Mouse (Mus musculus): ENCODE results near the gene Nrtn. TPM values are rescaled to one million over a fixed set of nuclear protein-coding genes. Genes with fewer than 3 reads are reported as not detected.

Nrtn gene
- polyA plus RNA-seq, 1 experiment from 2014 or later, result 5.0 TPM

- ATAC-seq (replicated peaks; ENCODE audit: low FRiP score) (no peak), DNase-seq (ENCODE audit: low spot score) (no peak)
- no peak overlapping the region for H3K9ac ChIP-seq (ENCODE audit: low read length)
- no peak overlapping the region for H3K4me2 ChIP-seq (ENCODE audit: low read depth, low read length, severe bottlenecking)
- no peaks in the 10 kb centered on the region for H3K9me3 ChIP-seq (ENCODE audit: control insufficient read depth, low read length)
- no peak overlapping the region for H3K27ac ChIP-seq (ENCODE audit: low read depth, low read length)
- no peaks in the 10 kb centered on the region for H3K4me1 ChIP-seq (replicated peaks; ENCODE audit: control insufficient read depth, insufficient read depth, low read length)
- H3K4me3 ChIP-seq (ENCODE audit: low read depth, low read length), result no peak overlapping the region
- WGBS, result 91% methylated on average over 4 of the region's 4 CpGs
- H3K27me3 ChIP-seq (ENCODE audit: control insufficient read depth, insufficient read depth, low read length), result no peaks in the 10 kb centered on the region
- H3K36me3 ChIP-seq (ENCODE audit: control insufficient read depth, insufficient read depth, low read length), result peaks cover 33% of the 10 kb centered on the region
These were observed 54.3 kb downstream of the Nrtn start for GRCm38 (mm10) chr17:56703038-56703437.

Other genes starting within 250 kb of the Nrtn start
- not detected in 2 replicates for gene Znrf4, start 245.1 kb downstream of the Nrtn start, polyA plus RNA-seq (2014; fragmentation: Nextera tagmentation; extraction: Ambion mirVana)
- gene Gm20219, start 203.1 kb downstream of the Nrtn start, polyA plus RNA-seq (2014; fragmentation: Nextera tagmentation; extraction: Ambion mirVana), result 1.1 and 1.3 TPM in 2 replicates
- gene Safb2, start 172.9 kb downstream of the Nrtn start, polyA plus RNA-seq (2014; fragmentation: Nextera tagmentation; extraction: Ambion mirVana), result 74.7 and 75.0 TPM in 2 replicates
- gene Safb, start 172.7 kb downstream of the Nrtn start, polyA plus RNA-seq (2014; fragmentation: Nextera tagmentation; extraction: Ambion mirVana), result 145 and 154 TPM in 2 replicates
- 171 and 183 TPM in 2 replicates for gene 2410015M20Rik, start 147.8 kb downstream of the Nrtn start, polyA plus RNA-seq (2014; fragmentation: Nextera tagmentation; extraction: Ambion mirVana)
- 1,269 and 1,280 TPM in 2 replicates for gene Rpl36, start 144.1 kb downstream of the Nrtn start, polyA plus RNA-seq (2014; fragmentation: Nextera tagmentation; extraction: Ambion mirVana)
- gene Lonp1, start 130.6 kb downstream of the Nrtn start, polyA plus RNA-seq (2014; fragmentation: Nextera tagmentation; extraction: Ambion mirVana), result 66.6 and 68.8 TPM in 2 replicates
- gene Catsperd, start 129.4 kb downstream of the Nrtn start, polyA plus RNA-seq (2014; fragmentation: Nextera tagmentation; extraction: Ambion mirVana), result 0.51 TPM in 2 replicates
- gene Ranbp3, start 84.2 kb downstream of the Nrtn start, polyA plus RNA-seq (2014; fragmentation: Nextera tagmentation; extraction: Ambion mirVana), result 132 and 139 TPM in 2 replicates
- 292 and 332 TPM in 2 replicates for gene Ndufa11, start 39.8 kb downstream of the Nrtn start, polyA plus RNA-seq (2014; fragmentation: Nextera tagmentation; extraction: Ambion mirVana)
- gene Vmac, start 39.5 kb downstream of the Nrtn start, polyA plus RNA-seq (2014; fragmentation: Nextera tagmentation; extraction: Ambion mirVana), result 14.1 and 21.4 TPM in 2 replicates
- gene Dus3l, start 7.2 kb upstream of the Nrtn start, polyA plus RNA-seq (2014; fragmentation: Nextera tagmentation; extraction: Ambion mirVana), result 40.4 and 43.1 TPM in 2 replicates
- gene Prr22, start 12.7 kb upstream of the Nrtn start, polyA plus RNA-seq (2014; fragmentation: Nextera tagmentation; extraction: Ambion mirVana), result 1.3 and 1.8 TPM in 2 replicates
- 10.9 and 11.1 TPM in 2 replicates for gene Rfx2, start 73.5 kb upstream of the Nrtn start, polyA plus RNA-seq (2014; fragmentation: Nextera tagmentation; extraction: Ambion mirVana)
- gene Acsbg2, start 116.9 kb upstream of the Nrtn start, polyA plus RNA-seq (2014; fragmentation: Nextera tagmentation; extraction: Ambion mirVana), result not detected in 2 replicates
- gene 1700061G19Rik, start 117.9 kb upstream of the Nrtn start, polyA plus RNA-seq (2014; fragmentation: Nextera tagmentation; extraction: Ambion mirVana), result 0.53 and 0.57 TPM in 2 replicates
- 56.7 and 57.2 TPM in 2 replicates for gene Mllt1, start 177.9 kb upstream of the Nrtn start, polyA plus RNA-seq (2014; fragmentation: Nextera tagmentation; extraction: Ambion mirVana)
- not detected in 2 replicates for gene Acer1, start 224.6 kb upstream of the Nrtn start, polyA plus RNA-seq (2014; fragmentation: Nextera tagmentation; extraction: Ambion mirVana)
- 151 and 166 TPM in 2 replicates for gene Clpp, start 232.8 kb upstream of the Nrtn start, polyA plus RNA-seq (2014; fragmentation: Nextera tagmentation; extraction: Ambion mirVana)
- gene Alkbh7, start 239.8 kb upstream of the Nrtn start, polyA plus RNA-seq (2014; fragmentation: Nextera tagmentation; extraction: Ambion mirVana), result 29.3 and 34.8 TPM in 2 replicates
- gene Pspn, start 242.5 kb upstream of the Nrtn start, polyA plus RNA-seq (2014; fragmentation: Nextera tagmentation; extraction: Ambion mirVana), result 0.76 TPM in 1 of 2 replicates, not detected in the other